ENCODE assay signal across 23 mouse cellular contexts in the genomic region with DNA sequence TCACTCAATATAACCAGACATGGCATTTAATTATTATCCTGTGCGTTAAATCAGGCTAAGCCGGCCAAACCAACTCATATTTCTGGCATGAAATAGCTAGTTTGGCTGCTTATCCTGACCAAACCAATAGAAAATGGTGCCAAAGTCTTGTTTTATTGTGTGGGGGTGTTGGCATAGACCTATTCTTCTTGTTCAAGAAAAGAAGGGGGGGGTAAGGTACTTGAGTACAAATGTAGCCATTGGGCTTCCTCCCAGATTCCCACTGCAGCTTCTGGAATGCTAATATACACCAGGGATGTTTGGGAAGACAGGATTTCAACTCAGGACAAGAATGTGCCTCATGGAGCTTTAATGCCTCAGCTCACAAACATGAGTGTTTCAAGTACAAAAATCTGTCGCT. TPM values are rescaled to one million over a fixed set of nuclear protein-coding genes. Genes with fewer than 3 reads are reported as not detected.
DNase-seq lines count a peak whose midpoint lies in the region; ATAC-seq and TF ChIP-seq lines count a peak whose summit lies in the region.
"Had no signal": no experiment of that assay in that cellular context is flagged by ENCODE, and none has a peak within 500 bp of the region (broad histone marks: within the 10 kb centered on the region; RNA-seq: fewer than 3 reads in every experiment).

No protein-coding gene starts in this region.

- no peak for TF ChIP-seq POLR2A in limb, embryonic 14.5 days (IDR thresholded peaks at IDR 0.05; ENCODE audit: borderline replicate concordance, extremely low read depth, insufficient read depth, insufficient read length)

- no peak overlapping the region for H3K4me3 ChIP-seq in forebrain, embryonic 15.5 days
- no peak overlapping the region for H3K4me3 ChIP-seq in forebrain, embryonic 10.5 days
- no peak overlapping the region for H3K4me3 ChIP-seq in limb, embryonic 14.5 days (replicated peaks; ENCODE audit: low read length)
- no peak overlapping the region for H3K4me3 ChIP-seq in limb, embryonic 10.5 days
- H3K4me3 ChIP-seq in limb, embryonic 15.5 days: no peak overlapping the region
- H3K4me3 ChIP-seq: embryonic facial prominence, embryonic 15.5 days; kidney, embryonic 15.5 days; left cerebral cortex, adult 2 months; midbrain, embryonic 12.5 days; neural tube, embryonic 12.5 days had no signal

- 72% methylated on average over 3 of the region's 3 CpGs for WGBS in forebrain, embryonic 15.5 days
- 94% methylated on average over 3 of the region's 3 CpGs for WGBS in forebrain, embryonic 10.5 days
- 71% methylated on average over 3 of the region's 3 CpGs for WGBS in limb, embryonic 14.5 days
- WGBS in limb, embryonic 10.5 days: 96% methylated on average over 3 of the region's 3 CpGs
- WGBS in limb, embryonic 15.5 days: 53% methylated on average over 3 of the region's 3 CpGs

- no peak overlapping the region for H3K4me2 ChIP-seq in forebrain, embryonic 15.5 days (replicated peaks)
- no peak overlapping the region for H3K4me2 ChIP-seq in limb, embryonic 14.5 days (replicated peaks; ENCODE audit: low read depth, low read length, severe bottlenecking)
- no peak overlapping the region for H3K4me2 ChIP-seq in limb, embryonic 15.5 days
- H3K4me2 ChIP-seq: embryonic facial prominence, embryonic 15.5 days; kidney, embryonic 15.5 days; midbrain, embryonic 12.5 days; neural tube, embryonic 12.5 days had no signal

- H3K27me3 ChIP-seq in forebrain, embryonic 15.5 days: no peaks in the 10 kb centered on the region
- H3K27me3 ChIP-seq in forebrain, embryonic 10.5 days (ENCODE audit: poor library complexity, severe bottlenecking): no peaks in the 10 kb centered on the region
- H3K27me3 ChIP-seq in limb, embryonic 14.5 days (ENCODE audit: control insufficient read depth, insufficient read depth, low read length): no peaks in the 10 kb centered on the region
- H3K27me3 ChIP-seq in limb, embryonic 10.5 days (ENCODE audit: low read depth, poor library complexity, severe bottlenecking): no peaks in the 10 kb centered on the region
- no peaks in the 10 kb centered on the region for H3K27me3 ChIP-seq in limb, embryonic 15.5 days
- H3K27me3 ChIP-seq: embryonic facial prominence, embryonic 15.5 days; kidney, embryonic 15.5 days; midbrain, embryonic 12.5 days; neural tube, embryonic 12.5 days had no signal

- H3K27ac ChIP-seq in forebrain, embryonic 15.5 days (replicated peaks): 0 out of 2 replicates have a peak overlapping the region, but pooled peaks have one; percentile 5
- no peak overlapping the region for H3K27ac ChIP-seq in forebrain, embryonic 10.5 days
- H3K27ac ChIP-seq in limb, embryonic 14.5 days (replicated peaks; ENCODE audit: low read depth, low read length): no peak overlapping the region
- H3K27ac ChIP-seq in limb, embryonic 10.5 days: no peak overlapping the region
- H3K27ac ChIP-seq in limb, embryonic 15.5 days: no peak overlapping the region
- H3K27ac ChIP-seq: embryonic facial prominence, embryonic 15.5 days; kidney, embryonic 15.5 days; left cerebral cortex, adult 2 months; midbrain, embryonic 12.5 days; neural tube, embryonic 12.5 days had no signal

- H3K36me3 ChIP-seq in forebrain, embryonic 15.5 days: no peaks in the 10 kb centered on the region; the same call in 1 of the 2 replicates
- H3K36me3 ChIP-seq in forebrain, embryonic 10.5 days (replicated peaks): peaks cover 10% of the 10 kb centered on the region
- H3K36me3 ChIP-seq in limb, embryonic 14.5 days (ENCODE audit: control insufficient read depth, insufficient read depth, low read length): peaks cover 6% of the 10 kb centered on the region
- H3K36me3 ChIP-seq in limb, embryonic 10.5 days: peaks cover 5% of the 10 kb centered on the region; the same call in 1 of the 2 replicates
- 0 out of 2 replicates have a peak, but pooled peaks cover 4% of the 10 kb centered on the region for H3K36me3 ChIP-seq in limb, embryonic 15.5 days
- H3K36me3 ChIP-seq: kidney, embryonic 15.5 days; midbrain, embryonic 12.5 days had no signal

- H3K4me1 ChIP-seq in forebrain, embryonic 15.5 days: peaks cover 5% of the 10 kb centered on the region; the same call in 1 of the 2 replicates
- peaks cover 20% of the 10 kb centered on the region for H3K4me1 ChIP-seq in forebrain, embryonic 10.5 days
- H3K4me1 ChIP-seq in limb, embryonic 14.5 days (ENCODE audit: control insufficient read depth, insufficient read depth, low read length): no peaks in the 10 kb centered on the region
- H3K4me1 ChIP-seq in limb, embryonic 10.5 days: peaks cover 6% of the 10 kb centered on the region; the same call in 1 of the 2 replicates
- 0 out of 2 replicates have a peak, but pooled peaks cover 5% of the 10 kb centered on the region for H3K4me1 ChIP-seq in limb, embryonic 15.5 days
- H3K4me1 ChIP-seq: midbrain, embryonic 12.5 days; neural tube, embryonic 12.5 days had no signal

- peak; percentile 32 for ATAC-seq in forebrain, embryonic 15.5 days (replicated peaks)
- no peak for ATAC-seq in limb, embryonic 14.5 days (ENCODE audit: low FRiP score, low read depth)
- 0 out of 2 replicates have a peak, but pooled peaks have one; percentile 48 for ATAC-seq in limb, embryonic 15.5 days (ENCODE audit: insufficient number of reproducible peaks, low FRiP score, low TSS enrichment, low read depth)
- ATAC-seq: intestine, postnatal 0 days; lung, postnatal 0 days had no signal

- no peak for DNase-seq in forebrain, embryonic 10.5 days (ENCODE audit: extremely low spot score, low spot score)
- DNase-seq in limb, embryonic 14.5 days (ENCODE audit: low spot score): peak; percentile 78
- no peak for DNase-seq in limb, embryonic 10.5 days (ENCODE audit: low spot score)
- peak; percentile 74 for DNase-seq in adipocyte (ENCODE audit: low spot score)
- no peak for DNase-seq in adrenal gland, postnatal 36 days
- DNase-seq: cerebellum, adult 2 months; cerebellum, postnatal 25 days; embryo, embryonic 11 days; heart, postnatal 4 days; kidney, postnatal 4 days; layer of hippocampus, adult 9-11 months; right cerebral cortex, postnatal 25 days; spleen, adult 18-20 months had no signal

- no peaks in the 10 kb centered on the region for H3K9me3 ChIP-seq in forebrain, embryonic 15.5 days
- no peaks in the 10 kb centered on the region for H3K9me3 ChIP-seq in forebrain, embryonic 10.5 days
- no peaks in the 10 kb centered on the region for H3K9me3 ChIP-seq in limb, embryonic 14.5 days (ENCODE audit: control insufficient read depth, low read length)
- H3K9me3 ChIP-seq in limb, embryonic 10.5 days (replicated peaks): no peaks in the 10 kb centered on the region
- H3K9me3 ChIP-seq in limb, embryonic 15.5 days: no peaks in the 10 kb centered on the region
- H3K9me3 ChIP-seq: embryonic facial prominence, embryonic 15.5 days; kidney, embryonic 15.5 days; midbrain, embryonic 12.5 days; neural tube, embryonic 12.5 days had no signal

- no peak overlapping the region for H3K9ac ChIP-seq in forebrain, embryonic 15.5 days (replicated peaks)
- H3K9ac ChIP-seq in limb, embryonic 14.5 days (ENCODE audit: low read depth, low read length, severe bottlenecking): no peak overlapping the region
- no peak overlapping the region for H3K9ac ChIP-seq in limb, embryonic 15.5 days
- H3K9ac ChIP-seq: embryonic facial prominence, embryonic 15.5 days; kidney, embryonic 15.5 days; midbrain, embryonic 12.5 days; neural tube, embryonic 12.5 days had no signal

RNA-seq across cellular contexts. Expression of a gene that starts 26.3 kb away (rescaled TPM):
- 116 and 123 TPM in 2 replicates for polyA plus RNA-seq in forebrain, embryonic 15.5 days (2015; fragmentation: Nextera tagmentation; extraction: Ambion mirVana)
- polyA plus RNA-seq in forebrain, embryonic 10.5 days (2016; fragmentation: Nextera tagmentation; extraction: Ambion mirVana): 27.0 and 29.0 TPM in 2 replicates
- polyA plus RNA-seq in limb, embryonic 14.5 days (2012; rRNA removed): 20.9 and 25.1 TPM in 2 replicates
- 26.8 and 31.6 TPM in 2 replicates for polyA plus RNA-seq in limb, embryonic 14.5 days (2014; fragmentation: Nextera tagmentation; extraction: Ambion mirVana)
- polyA plus RNA-seq in limb, embryonic 10.5 days (2016; fragmentation: Nextera tagmentation; extraction: Ambion mirVana): 19.9 and 24.1 TPM in 2 replicates
- 28.4 and 33.9 TPM in 2 replicates for polyA plus RNA-seq in limb, embryonic 15.5 days (2015; fragmentation: Nextera tagmentation; extraction: Ambion mirVana)
- 10 to 100 TPM; 28.5 to 34.0 TPM for total RNA-seq in adrenal gland, postnatal 36 days (2021)
- total RNA-seq: MEL had no signal

Comparison
In these comparisons a context has a peak if more than half of its experiments do, and no peak if none do; other contexts are left out.
1. DNase-seq: peak in limb, embryonic 14.5 days (single experiment) and adipocyte (single experiment); none in forebrain, embryonic 10.5 days (single experiment), limb, embryonic 10.5 days (single experiment) and adrenal gland, postnatal 36 days (0 of 2).